Mouse (Mus musculus) lung, adult 2 months (tissue): ENCODE data around the gene Tmem266.

ENCODE experiments used
- CTCF ChIP-seq: fragments of 200-500 bp; IDR thresholded peaks from 2 replicates; pipeline ENCODE4 v1.5.1; 2011; ENCODE audit warnings: mild to moderate bottlenecking, low read length, control low read depth; ENCODE audit not compliant: insufficient read depth
- POLR2A ChIP-seq: fragments of 200-500 bp; IDR thresholded peaks from 2 replicates; pipeline ENCODE4 v1.6.1; 2011; ENCODE audit warnings: low read depth, mild to moderate bottlenecking, control low read depth, low read length, borderline replicate concordance; ENCODE audit errors: extremely low read depth

DNA sequence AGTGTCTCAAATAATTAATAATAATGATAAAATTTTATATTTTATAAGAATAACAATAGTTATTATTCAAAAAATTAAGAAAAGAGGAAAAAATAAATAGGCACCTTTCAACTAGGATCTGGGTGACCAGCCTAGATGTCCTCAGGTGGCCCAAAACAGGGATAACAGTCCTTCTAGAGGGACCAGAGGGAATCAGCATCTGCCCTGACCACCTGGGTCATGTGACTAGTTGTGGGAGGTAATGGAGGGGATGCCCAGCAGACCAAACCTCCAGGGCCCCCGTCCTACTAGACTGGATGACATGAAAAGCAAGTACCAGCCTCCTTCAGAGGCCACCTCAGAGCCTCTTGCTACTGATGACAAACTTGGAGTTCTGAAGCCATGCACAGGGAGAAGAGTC, 122.4 kb downstream of the Tmem266 start:
- no peak for TF ChIP-seq CTCF
- TF ChIP-seq POLR2A: no peak
